Mouse (Mus musculus) frontal cortex, postnatal 36 days (tissue): ENCODE measurements at regions not wholly inside any gene's neighbourhood (a gene's known extent, or its start where the extent isn't known, plus 50 kb on each side); places are given as distances from the start of the nearest gene placed in this dataset.
A peak's percentile ranks its signal among the peaks of the same experiment; 100 is the strongest.

Source experiments
- DNase-seq, 2 experiments: peaks; one replicate each; pipeline ENCODE4 v3.0.0; 2022; ENCODE audit warnings: low spot score in 2 of 2

DNA sequence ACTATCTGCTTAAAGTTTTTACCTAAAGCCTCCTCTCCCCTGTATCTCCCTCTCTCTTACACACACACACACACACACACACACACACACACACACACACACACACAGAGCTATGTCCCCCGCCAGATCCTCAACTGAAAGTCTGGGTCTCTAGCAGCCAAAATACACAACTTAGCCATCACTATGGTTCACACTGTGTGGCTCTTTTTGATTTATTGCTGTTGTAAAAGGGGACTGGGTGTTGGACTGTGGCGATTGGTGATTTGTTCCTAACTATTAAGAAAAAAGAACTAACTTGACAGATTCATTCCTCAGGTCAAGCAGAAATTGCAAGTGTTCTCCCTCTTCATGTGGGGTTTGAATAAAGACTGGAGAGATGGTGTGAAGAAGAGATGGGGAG lies 278.2 kb downstream of the Ccdc91 start:
- DNase-seq, result no peak

DNA sequence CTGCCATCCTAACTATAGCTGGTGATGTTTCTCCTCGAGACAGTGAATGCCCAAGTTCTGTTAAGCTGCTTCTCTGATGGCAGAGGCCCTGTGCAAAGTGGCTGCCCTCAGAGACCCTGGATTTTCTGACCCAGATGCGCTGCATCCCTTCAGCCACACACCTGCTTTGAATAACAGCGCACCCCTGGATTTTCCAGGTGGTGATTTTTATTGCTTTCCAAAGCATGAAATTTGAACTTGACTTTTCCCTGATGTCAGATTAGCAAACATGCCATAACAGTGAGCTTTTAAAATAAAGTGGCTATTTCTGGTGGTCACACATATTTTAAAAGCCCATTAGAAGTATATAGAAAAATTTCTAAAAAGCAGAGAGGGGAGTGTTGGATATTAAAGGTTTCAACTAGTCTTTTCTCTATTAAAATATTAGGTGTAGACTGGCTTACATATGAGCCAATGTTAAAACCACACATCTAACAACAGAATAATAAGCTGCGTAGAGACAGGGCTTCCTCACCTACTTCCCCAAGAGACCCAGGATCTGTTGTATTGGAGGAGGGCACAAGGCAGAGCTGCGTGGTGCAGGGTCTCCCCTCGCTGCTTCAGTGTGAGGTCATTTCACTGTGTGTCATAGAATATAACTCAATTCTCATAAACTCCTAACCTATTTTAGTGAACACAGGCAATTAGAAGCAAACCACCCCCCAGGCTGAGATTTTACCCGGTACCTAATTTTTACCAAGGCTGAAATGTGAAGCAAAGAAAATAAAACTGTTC lies 280.3 kb downstream of the Ccdc91 start:
- no peak for DNase-seq

DNA sequence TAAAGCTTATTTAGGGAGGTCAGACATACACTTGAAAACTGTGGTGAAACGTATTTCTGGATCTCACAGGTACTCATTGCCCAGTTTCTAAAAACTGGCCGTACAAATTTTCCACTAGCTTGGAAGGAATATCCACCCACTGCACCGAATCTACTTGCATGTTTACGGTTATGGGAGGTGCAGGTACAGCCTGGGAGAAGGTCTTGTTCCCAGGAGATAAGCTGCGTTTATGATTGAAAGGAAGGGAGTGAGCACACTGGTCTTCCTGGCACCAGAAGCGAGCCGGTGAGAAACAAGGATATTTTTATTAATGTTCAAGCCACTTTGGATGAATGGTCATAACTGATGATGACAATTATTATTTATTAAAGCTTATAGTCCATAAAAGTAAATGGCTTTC lies 283.9 kb downstream of the Ccdc91 start:
- no peak for DNase-seq

DNA sequence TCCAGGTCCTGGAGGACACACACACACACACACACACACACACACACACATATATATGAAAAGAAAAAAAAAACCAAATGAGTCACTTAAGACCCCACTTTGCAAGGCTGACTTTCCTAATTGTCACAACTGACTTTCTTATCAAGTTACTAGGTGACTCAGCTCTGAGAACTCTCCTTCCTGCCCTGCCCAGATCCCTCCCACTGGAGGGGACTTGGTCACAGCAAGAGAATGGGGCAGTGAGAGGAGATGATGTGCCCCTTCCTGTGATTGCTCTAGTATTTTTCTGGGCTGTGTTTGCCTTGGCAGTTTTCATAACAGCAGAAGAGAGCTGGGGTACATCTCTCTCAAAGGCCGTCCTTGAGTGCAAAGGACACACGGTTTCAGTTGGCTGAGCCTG lies 284.5 kb downstream of the Ccdc91 start:
- no peak for DNase-seq

GRCm38 (mm10) chr6:147765241-147765640 lies 281.8 kb upstream of the Far2 start:
- no peak for DNase-seq

DNA sequence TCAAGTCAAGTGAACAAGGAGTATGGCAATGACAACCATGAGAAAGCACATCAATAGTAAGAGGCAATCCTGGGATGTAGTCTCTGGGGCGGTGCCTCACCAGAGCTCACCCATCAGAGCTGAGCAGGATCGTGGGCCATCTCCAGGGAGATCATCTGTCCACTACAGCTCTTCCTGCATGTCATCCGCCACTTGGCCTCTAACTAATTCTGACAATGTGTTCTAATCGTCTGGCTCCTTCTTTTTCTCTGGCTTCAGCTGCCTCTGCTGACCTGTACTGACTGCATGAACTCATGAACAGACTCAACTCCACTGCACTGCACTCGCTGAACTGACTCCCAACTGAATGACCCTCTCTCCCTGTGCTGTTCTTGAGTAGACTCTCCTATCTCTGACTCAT lies 277.9 kb upstream of the Far2 start:
- DNase-seq, result no peak

GRCm38 (mm10) chr6:147770034-147770433 lies 277.0 kb upstream of the Far2 start:
- DNase-seq, result no peak

DNA sequence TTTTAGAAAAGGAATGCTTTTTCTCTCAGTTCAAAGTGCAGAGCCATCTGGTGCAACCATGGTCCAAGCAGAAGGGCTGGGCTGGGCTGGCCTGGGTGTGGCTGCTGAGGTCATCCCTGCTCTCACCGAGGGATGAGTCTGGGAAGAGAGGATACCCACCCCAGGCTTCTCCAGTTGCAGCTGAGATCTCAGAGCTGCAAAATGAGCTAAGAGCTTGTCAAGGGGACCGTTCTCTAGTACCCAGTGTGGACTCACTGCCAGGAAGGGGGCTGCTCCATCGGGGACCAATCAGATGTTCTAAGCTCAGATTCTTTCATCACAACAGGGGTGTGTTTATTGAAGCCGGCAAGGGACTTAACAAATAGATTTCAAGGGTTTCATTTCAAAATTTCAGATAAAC lies 275.6 kb upstream of the Far2 start:
- no peak for DNase-seq

GRCm38 (mm10) chr6:147773904-147774303 lies 273.2 kb upstream of the Far2 start:
- DNase-seq, result no peak

DNA sequence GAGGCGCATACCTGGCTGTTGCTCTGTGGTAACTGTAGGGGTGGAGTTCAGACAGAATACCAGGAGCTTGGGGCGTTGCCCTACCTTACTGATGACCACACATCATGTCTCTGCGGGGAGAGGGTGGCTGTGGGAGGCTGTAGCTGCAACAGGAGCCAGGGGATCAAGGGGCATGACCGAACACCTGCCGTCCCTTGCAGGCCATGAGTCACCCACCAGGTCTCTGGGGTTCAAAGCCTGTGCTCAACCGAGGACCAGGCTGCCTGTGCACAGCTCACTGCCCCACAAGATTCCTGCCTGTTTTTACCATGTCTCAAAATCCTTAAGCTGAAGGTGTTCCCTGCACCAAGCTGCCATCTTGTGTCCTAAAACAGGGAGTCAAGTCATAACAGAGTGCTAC lies 272.4 kb upstream of the Far2 start:
- DNase-seq, result no peak

GRCm38 (mm10) chr6:147779466-147779865 lies 267.6 kb upstream of the Far2 start:
- DNase-seq, result no peak

DNA sequence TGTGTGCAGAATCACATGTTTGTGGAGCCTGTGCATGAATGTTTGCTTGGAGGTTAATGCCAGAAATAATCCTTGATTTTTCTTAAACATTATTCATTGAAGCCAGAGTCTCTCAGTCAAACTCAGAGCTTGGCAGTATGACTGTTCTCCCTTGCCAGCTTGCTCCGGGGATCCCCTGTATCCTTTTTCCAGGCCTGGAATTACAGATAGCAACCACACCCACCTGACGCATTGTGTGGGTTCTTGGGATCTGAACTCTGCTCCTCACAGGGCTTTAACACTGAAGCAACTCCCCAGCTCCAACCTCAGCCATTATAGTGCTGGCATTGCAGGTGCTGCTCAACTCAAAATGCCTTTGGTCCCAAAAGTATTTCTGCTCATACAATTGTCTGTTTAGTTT lies 262.8 kb upstream of the Far2 start:
- no peak for DNase-seq

- DNase-seq, result no peak
These were observed 262.2 kb upstream of the Far2 start for GRCm38 (mm10) chr6:147784854-147785253.

- no peak for DNase-seq
These were observed 259.0 kb upstream of the Far2 start for GRCm38 (mm10) chr6:147788095-147788494.

- no peak for DNase-seq
These were observed 257.9 kb upstream of the Far2 start for GRCm38 (mm10) chr6:147789112-147789511.

DNA sequence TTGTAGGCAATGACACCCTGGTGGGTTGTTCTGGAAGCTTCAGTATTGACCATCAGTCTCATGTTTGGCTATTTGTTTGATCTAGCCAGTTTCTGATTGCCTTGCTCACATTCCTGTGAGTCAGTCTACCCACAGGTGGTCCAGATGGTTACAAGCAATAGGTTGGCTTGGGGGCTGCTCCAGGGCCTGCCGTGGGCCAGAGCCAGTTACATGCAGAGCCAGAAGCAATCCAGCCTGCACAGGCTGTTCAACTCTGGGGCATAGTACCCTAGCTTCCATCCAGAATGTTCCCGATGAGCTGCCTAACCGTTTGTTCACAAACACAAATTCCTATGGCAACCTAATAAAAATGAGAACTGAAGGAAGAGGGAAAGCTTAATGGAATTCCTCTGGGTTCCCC lies 253.2 kb upstream of the Far2 start:
- DNase-seq, result no peak

GRCm38 (mm10) chr6:147794351-147794750 lies 252.7 kb upstream of the Far2 start:
- DNase-seq, result no peak

DNA sequence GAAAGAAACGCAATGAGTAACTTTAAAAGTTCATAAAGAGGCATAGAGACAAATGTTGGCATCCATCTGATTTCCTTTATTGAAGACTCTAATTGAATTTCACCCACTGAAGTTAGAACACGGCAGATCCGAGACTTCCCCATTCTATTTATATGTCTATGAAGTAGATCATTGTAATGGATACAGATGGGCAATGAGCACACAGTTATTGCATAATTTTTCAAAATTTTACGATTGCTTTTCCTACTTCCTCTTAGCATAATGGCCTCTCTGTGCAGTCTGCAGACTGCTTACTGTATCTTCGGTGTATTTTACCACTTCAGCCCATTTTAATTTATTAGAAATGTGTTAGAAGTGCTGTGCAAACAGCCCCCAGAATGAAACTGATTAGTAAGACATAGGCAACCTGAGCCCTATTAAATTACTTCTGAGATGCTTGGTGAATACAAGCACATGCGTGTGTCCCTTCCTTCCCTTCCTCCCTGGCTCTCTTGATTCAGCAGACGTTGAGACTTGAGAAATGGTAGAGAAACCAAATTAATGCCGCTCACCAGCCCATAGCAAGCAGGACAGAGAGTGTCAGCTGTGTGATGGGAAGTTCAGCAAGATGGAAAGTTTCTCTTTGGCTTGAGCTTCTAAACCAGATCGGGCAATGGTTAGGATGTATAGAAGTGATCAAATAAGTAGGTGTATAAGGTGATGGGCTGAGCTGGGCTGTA lies 247.9 kb upstream of the Far2 start:
- DNase-seq, result no peak

GRCm38 (mm10) chr6:147799861-147800260 lies 247.2 kb upstream of the Far2 start:
- DNase-seq, result no peak

- DNase-seq, result no peak
These were observed 246.2 kb upstream of the Far2 start for GRCm38 (mm10) chr6:147800846-147801245.

GRCm38 (mm10) chr6:147803893-147804292 lies 243.2 kb upstream of the Far2 start:
- no peak for DNase-seq

DNA sequence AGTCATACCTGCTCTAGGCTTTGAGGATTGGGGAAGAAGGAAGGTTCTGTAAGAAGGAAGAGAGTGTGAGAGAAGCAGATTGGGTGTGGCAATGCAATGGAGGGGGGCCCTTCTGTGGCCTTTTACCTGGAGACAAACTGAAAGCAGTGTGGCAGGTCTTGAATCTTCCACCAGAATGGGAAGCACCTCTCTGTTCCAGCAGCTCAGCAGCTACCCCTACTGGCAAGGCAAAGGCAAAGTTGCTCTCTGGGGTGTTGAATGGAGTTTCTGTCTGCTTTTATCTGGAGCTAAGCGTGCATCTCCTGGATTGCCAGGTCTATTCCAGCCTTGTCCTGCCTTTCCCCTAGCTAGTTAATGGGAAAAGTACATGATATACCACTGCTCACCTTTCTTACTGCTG lies 236.3 kb upstream of the Far2 start:
- DNase-seq, result peak; percentile 56 to 64

GRCm38 (mm10) chr6:147816861-147817260 lies 230.2 kb upstream of the Far2 start:
- DNase-seq, result no peak
